Mouse (Mus musculus): ENCODE measurements around the gene Mfsd8. TPM values are rescaled to one million over a fixed set of nuclear protein-coding genes. Genes with fewer than 3 reads are reported as not detected.
"Not testable (repeated sequence)": the region's sequence is repeated elsewhere in the genome, so short reads cannot be mapped to it uniquely, and the experiment has no call there.

Mfsd8 gene
- total RNA-seq (2021) = 10 to 100 TPM; 18.3 to 19.5 TPM
- long read RNA-seq, experiment 1, transcript Mfsd8-201 (12 exons, 3,151 nt) = major isoform, 25 of 30 reads
- long read RNA-seq, experiment 1, partial matches to known transcripts = 2 of 30 reads
- long read RNA-seq, experiment 1, other reads (novel, unspliced or antisense) = 3 of 30 reads
- long read RNA-seq, experiment 2, transcript Mfsd8-201 (12 exons, 3,151 nt) = major isoform, 24 of 33 reads
- long read RNA-seq, experiment 2, partial matches to known transcripts = 2 of 33 reads
- long read RNA-seq, experiment 2, other reads (novel, unspliced or antisense) = 7 of 33 reads

- intact Hi-C loops (cut with DNase I) = loop anchor here (10.0 kb wide), 1 partner anchor 48 kb away; no protein-coding TSS in a partner anchor
Measured at GRCm38 (mm10) chr3:40846473-40846956, at the start of gene Mfsd8. Gene Mfsd8 (minus strand): TSS chr3:40846886.

GRCm38 (mm10) chr3:40894336-40894735, 47.6 kb upstream of the Mfsd8 start:
- intact Hi-C loops (cut with DNase I) = loop anchor here (10.0 kb wide), 1 partner anchor 50 kb away; the partner anchor contains the start of genes Abhd18 and Mfsd8

More at GRCm38 (mm10) chr3:40846473-40846956, at the start of gene Mfsd8:
- DNase-seq (ENCODE audit: low spot score in 2 of 2) = peak; percentile 95 to 99

GRCm38 (mm10) chr3:40893816-40894258, 47.2 kb upstream of the Mfsd8 start:
- intact Hi-C loops (cut with DNase I) = loop anchor here (10.0 kb wide), 1 partner anchor 49 kb away; the partner anchor contains the start of genes Abhd18 and Mfsd8
- peak; percentile 98 to 99 for DNase-seq (ENCODE audit: low spot score in 2 of 2)

More at GRCm38 (mm10) chr3:40894336-40894735, 47.6 kb upstream of the Mfsd8 start:
- peak in 1 of 2 experiments; percentile 3 for DNase-seq (ENCODE audit: low spot score in 2 of 2)

GRCm38 (mm10) chr3:40853123-40853738, 6.5 kb upstream of the Mfsd8 start:
- intact Hi-C loops (cut with DNase I); DNase-seq (ENCODE audit: low spot score in 2 of 2): not testable (repeated sequence)

GRCm38 (mm10) chr3:40847936-40848335, 1.2 kb upstream of the Mfsd8 start:
- not testable (repeated sequence) for DNase-seq (ENCODE audit: low spot score in 2 of 2)
- intact Hi-C loops (cut with DNase I) = loop anchor here (10.0 kb wide), 1 partner anchor 47 kb away; no protein-coding TSS in a partner anchor

- intact Hi-C loops (cut with DNase I) = loop anchor here (10.0 kb wide), 1 partner anchor 48 kb away; no protein-coding TSS in a partner anchor
- DNase-seq (ENCODE audit: low spot score in 2 of 2) = peak; percentile 38 to 43
Measured at GRCm38 (mm10) chr3:40847018-40847417, 332 bp upstream of the Mfsd8 start.

GRCm38 (mm10) chr3:40846957-40847017, 101 bp upstream of the Mfsd8 start, which contains the start of gene Abhd18:
Gene Abhd18 (plus strand): TSS chr3:40846970.
- intact Hi-C loops (cut with DNase I) = loop anchor here (10.0 kb wide), 1 partner anchor 48 kb away; no protein-coding TSS in a partner anchor
- not testable (repeated sequence) for DNase-seq (ENCODE audit: low spot score in 2 of 2)

GRCm38 (mm10) chr3:40845521-40845920, 1.2 kb downstream of the Mfsd8 start:
- intact Hi-C loops (cut with DNase I) = loop anchor here (10.0 kb wide), 1 partner anchor 49 kb away; no protein-coding TSS in a partner anchor
- DNase-seq (ENCODE audit: low spot score in 2 of 2) = not testable (repeated sequence)

- intact Hi-C loops (cut with DNase I) = no loop called here
Measured at GRCm38 (mm10) chr3:40813275-40813674, 33.4 kb downstream of the Mfsd8 start.

GRCm38 (mm10) chr3:40809894-40810293, 36.8 kb downstream of the Mfsd8 start:
- no peak for DNase-seq (ENCODE audit: low spot score in 2 of 2)
- intact Hi-C loops (cut with DNase I) = no loop called here

More at GRCm38 (mm10) chr3:40813275-40813674, 33.4 kb downstream of the Mfsd8 start:
- no peak for DNase-seq (ENCODE audit: low spot score in 2 of 2)

- no peak for DNase-seq (ENCODE audit: low spot score in 2 of 2)
- intact Hi-C loops (cut with DNase I) = no loop called here
Measured at GRCm38 (mm10) chr3:40808686-40809085, 38.0 kb downstream of the Mfsd8 start.

GRCm38 (mm10) chr3:40806871-40807270, 39.8 kb downstream of the Mfsd8 start:
- intact Hi-C loops (cut with DNase I) = no loop called here
- DNase-seq (ENCODE audit: low spot score in 2 of 2) = no peak

GRCm38 (mm10) chr3:40800373-40800823, 46.3 kb downstream of the Mfsd8 start:
- intact Hi-C loops (cut with DNase I) = no loop called here
- peak in 1 of 2 experiments; percentile 30 for DNase-seq (ENCODE audit: low spot score in 2 of 2)

- DNase-seq (ENCODE audit: low spot score in 2 of 2) = peak; percentile 96 to 97
- intact Hi-C loops (cut with DNase I) = no loop called here
Measured at GRCm38 (mm10) chr3:40799530-40800372, 46.9 kb downstream of the Mfsd8 start, which contains the start of gene Plk4. Gene Plk4 (plus strand): TSS chr3:40800019.

- intact Hi-C loops (cut with DNase I) = no loop called here
- DNase-seq (ENCODE audit: low spot score in 2 of 2) = peak; percentile 44 to 58
Measured at GRCm38 (mm10) chr3:40798500-40798899, 48.2 kb downstream of the Mfsd8 start.

- DNase-seq (ENCODE audit: low spot score in 2 of 2) = no peak
- intact Hi-C loops (cut with DNase I) = no loop called here
Measured at GRCm38 (mm10) chr3:40798054-40798453, 48.6 kb downstream of the Mfsd8 start.

- no peak for DNase-seq (ENCODE audit: low spot score in 2 of 2)
- intact Hi-C loops (cut with DNase I) = no loop called here
Measured at GRCm38 (mm10) chr3:40793783-40794182, 52.9 kb downstream of the Mfsd8 start.

All from left cerebral cortex, postnatal 14 days (tissue).